Mouse (Mus musculus) lung, embryonic 14.5 days (tissue): ENCODE measurements around the gene Lyz1. TPM values are rescaled to one million over a fixed set of nuclear protein-coding genes. Genes with fewer than 3 reads are reported as not detected.
"Not testable (repeated sequence)": the region's sequence is repeated elsewhere in the genome, so short reads cannot be mapped to it uniquely, and the experiment has no call there.

Experiments used
- ATAC-seq: fragments of 200-750 bp; cut with Nextera tagmentation; 2 replicates; pipeline ENCODE4 v1.8.0; 2017; ENCODE audit warnings: mild to moderate bottlenecking, moderate TSS enrichment, moderate library complexity; ENCODE audit not compliant: insufficient read depth
- DNase-seq: peaks from one replicate; pipeline ENCODE4 v3.0.0-alpha.2; 2015
- H3K27ac ChIP-seq: fragments of 300-500 bp; sonication (generic); 2 replicates; pipeline ENCODE4 v1.5.1; 2014; ENCODE audit warnings: low read depth, mild to moderate bottlenecking, moderate library complexity
- H3K27me3 ChIP-seq: fragments of 300-500 bp; sonication (generic); 2 replicates; pipeline ENCODE4 v1.6.1; 2014; ENCODE audit warnings: low read length, control low read depth; ENCODE audit not compliant: insufficient read depth
- H3K36me3 ChIP-seq: fragments of 300-500 bp; sonication (generic); 2 replicates; pipeline ENCODE4 v1.6.1; 2014; ENCODE audit warnings: control low read depth; ENCODE audit not compliant: insufficient read depth
- H3K4me1 ChIP-seq: fragments of 300-500 bp; sonication (generic); 2 replicates; pipeline ENCODE4 v1.6.1; 2014; ENCODE audit warnings: antibody characterized with exemption, control low read depth; ENCODE audit not compliant: insufficient read depth
- H3K4me2 ChIP-seq: fragments of 300-500 bp; sonication (generic); 2 replicates; pipeline ENCODE4 v1.6.1; 2014; ENCODE audit warnings: mild to moderate bottlenecking
- H3K4me3 ChIP-seq: fragments of 300-500 bp; sonication (generic); 2 replicates; pipeline ENCODE4 v1.5.1; 2014; ENCODE audit warnings: low read depth, low read length
- H3K9ac ChIP-seq: fragments of 300-500 bp; sonication (generic); 2 replicates; pipeline ENCODE4 v1.6.1; 2014
- H3K9me3 ChIP-seq: fragments of 300-500 bp; sonication (generic); 2 replicates; pipeline ENCODE4 v1.6.1; 2016; ENCODE audit warnings: low read depth, low read length, control low read depth
- CTCF ChIP-seq: IDR thresholded peaks from 2 replicates; pipeline ENCODE4 v1.5.1; 2016; ENCODE audit warnings: antibody characterized with exemption, low read depth
- WGBS: fragments of 180-500 bp; shearing (Covaris S2); extraction: QIAGEN DNeasy Blood & Tissue Kit; methylation state at CpG from one replicate; pipeline ENCODE4 v1.1.7; 2014; 5-methylcytosine and 5-hydroxymethylcytosine counted together
- polyA plus RNA-seq: library from polyadenylated mRNA; unstranded; fragments of >200 nt; fragmentation: Nextera tagmentation; extraction: Ambion mirVana; gene quantifications from 2 replicates; pipeline ENCODE4 v1.2.1, GENCODE M21; 2014

The Lyz1 gene
- polyA plus RNA-seq, 1 experiment from 2014 or later = not detected

- TF ChIP-seq CTCF = no peak
- DNase-seq (no peak), ATAC-seq (no peak)
- H3K9me3 ChIP-seq = no peaks in the 10 kb centered on the region
- H3K9ac ChIP-seq = no peak overlapping the region
- H3K27ac ChIP-seq = no peak overlapping the region
- H3K27me3 ChIP-seq = no peaks in the 10 kb centered on the region
- 83% methylated on average over 4 of the region's 4 CpGs for WGBS
- no peaks in the 10 kb centered on the region for H3K36me3 ChIP-seq
- no peak overlapping the region for H3K4me3 ChIP-seq
- H3K4me2 ChIP-seq = no peak overlapping the region
- H3K4me1 ChIP-seq = no peaks in the 10 kb centered on the region
Observed at GRCm38 (mm10) chr10:117299106-117299505, 6.4 kb upstream of the Lyz1 start.

GRCm38 (mm10) chr10:117298336-117298735 is 5.7 kb upstream of the Lyz1 start:
- no peaks in the 10 kb centered on the region for H3K36me3 ChIP-seq
- no peaks in the 10 kb centered on the region for H3K9me3 ChIP-seq
- no peak overlapping the region for H3K4me3 ChIP-seq
- WGBS = 82% methylated on average over 6 of the region's 6 CpGs
- H3K4me2 ChIP-seq = no peak overlapping the region
- no peak overlapping the region for H3K9ac ChIP-seq
- DNase-seq (no peak), ATAC-seq (no peak)
- H3K27me3 ChIP-seq = no peaks in the 10 kb centered on the region
- H3K4me1 ChIP-seq = no peaks in the 10 kb centered on the region
- TF ChIP-seq CTCF = no peak
- no peak overlapping the region for H3K27ac ChIP-seq

- not testable (repeated sequence) for H3K27me3 ChIP-seq, H3K4me3 ChIP-seq, H3K9ac ChIP-seq, H3K4me1 ChIP-seq, H3K4me2 ChIP-seq, H3K36me3 ChIP-seq, H3K27ac ChIP-seq, ATAC-seq, DNase-seq, H3K9me3 ChIP-seq
- WGBS = 89% methylated on average over 6 of the region's 6 CpGs
Observed at GRCm38 (mm10) chr10:117290936-117291335, 1.7 kb downstream of the Lyz1 start.

GRCm38 (mm10) chr10:117290046-117290870 is 2.4 kb downstream of the Lyz1 start:
- ATAC-seq (no peak), DNase-seq (no peak)
- Histone ChIP-seq H3K4me3 (no peak overlapping the region), H3K9me3 (no peaks in the 10 kb centered on the region), H3K36me3 (no peaks in the 10 kb centered on the region), H3K27ac (no peak overlapping the region), H3K27me3 (no peaks in the 10 kb centered on the region), H3K4me1 (no peaks in the 10 kb centered on the region), H3K4me2 (no peak overlapping the region), H3K9ac (no peak overlapping the region)
- WGBS = 38% methylated on average over 6 of the region's 6 CpGs
- no peak for TF ChIP-seq CTCF

GRCm38 (mm10) chr10:117289034-117289505 is 3.6 kb downstream of the Lyz1 start:
- H3K27ac ChIP-seq, H3K36me3 ChIP-seq, H3K4me3 ChIP-seq, DNase-seq, H3K4me2 ChIP-seq, H3K9ac ChIP-seq, ATAC-seq, H3K4me1 ChIP-seq, H3K9me3 ChIP-seq, H3K27me3 ChIP-seq: not testable (repeated sequence)
- WGBS = 56% methylated on average over 5 of the region's 5 CpGs

- Histone ChIP-seq H3K36me3 (no peaks in the 10 kb centered on the region), H3K4me3 (no peak overlapping the region), H3K9ac (no peak overlapping the region), H3K4me2 (no peak overlapping the region), H3K9me3 (no peaks in the 10 kb centered on the region), H3K4me1 (no peaks in the 10 kb centered on the region), H3K27me3 (no peaks in the 10 kb centered on the region), H3K27ac (no peak overlapping the region)
- no peak for TF ChIP-seq CTCF
- no peak for ATAC-seq
- 91% methylated on average over 9 of the region's 9 CpGs for WGBS
- DNase-seq = no peak
Observed at GRCm38 (mm10) chr10:117288197-117289033, 4.3 kb downstream of the Lyz1 start.

GRCm38 (mm10) chr10:117287226-117287850 is 5.3 kb downstream of the Lyz1 start:
- H3K4me1 ChIP-seq = no peaks in the 10 kb centered on the region
- no peak for TF ChIP-seq CTCF
- 58% methylated on average over 3 of the region's 3 CpGs for WGBS
- ATAC-seq (no peak), DNase-seq (no peak)
- no peaks in the 10 kb centered on the region for H3K36me3 ChIP-seq
- no peak overlapping the region for H3K9ac ChIP-seq
- no peaks in the 10 kb centered on the region for H3K9me3 ChIP-seq
- H3K27me3 ChIP-seq = no peaks in the 10 kb centered on the region
- no peak overlapping the region for H3K4me2 ChIP-seq
- no peak overlapping the region for H3K27ac ChIP-seq
- H3K4me3 ChIP-seq = no peak overlapping the region
